Mouse (Mus musculus) ES-E14 (cell line): ENCODE measurements around the gene Trim30c. TPM values are rescaled to one million over a fixed set of nuclear protein-coding genes. Genes with fewer than 3 reads are reported as not detected.

Experiments used
- DNase-seq: peaks from one replicate; pipeline ENCODE4 v3.0.0-alpha.2; 2013; ENCODE audit warnings: low read depth, low spot score
- H3K27ac ChIP-seq: 2 replicates; pipeline ENCODE4 v1.5.1; 2012; ENCODE audit warnings: low read depth, mild to moderate bottlenecking, low read length, moderate library complexity, mixed read lengths; ENCODE audit not compliant: poor library complexity, insufficient read depth, severe bottlenecking
- H3K36me3 ChIP-seq: 2 replicates; pipeline ENCODE4 v1.6.1; 2012; ENCODE audit warnings: mild to moderate bottlenecking, low read length, moderate library complexity, mixed read lengths; ENCODE audit not compliant: control insufficient read depth, poor library complexity, insufficient read depth, severe bottlenecking
- H3K4me1 ChIP-seq, 2 experiments: fragments of 150-350 bp in 1 of 2; sonication (generic) in 1 of 2; 2 replicates each; pipeline ENCODE4 v1.6.1; 2012; ENCODE audit warnings: low read length in 2 of 2, mild to moderate bottlenecking in 1 of 2, mixed read lengths in 1 of 2; ENCODE audit not compliant: control insufficient read depth in 2 of 2, insufficient read depth in 2 of 2, poor library complexity in 1 of 2
- H3K4me3 ChIP-seq, 2 experiments: fragments of 150-350 bp in 1 of 2; sonication (generic) in 1 of 2; 2 replicates each; pipeline ENCODE4 v1.5.1; 2012; ENCODE audit warnings: low read length in 2 of 2, low read depth in 1 of 2, mild to moderate bottlenecking in 1 of 2, mixed read lengths in 1 of 2; ENCODE audit not compliant: insufficient read depth in 1 of 2, poor library complexity in 1 of 2, severe bottlenecking in 1 of 2
- H3K9ac ChIP-seq: 2 replicates; pipeline ENCODE4 v1.6.1; 2012; ENCODE audit warnings: low read depth, mild to moderate bottlenecking, low read length, mixed read lengths; ENCODE audit not compliant: poor library complexity, insufficient read depth, severe bottlenecking
- H3K9me3 ChIP-seq: fragments of 150-350 bp; sonication (generic); 2 replicates; pipeline ENCODE4 v1.6.1; 2012; ENCODE audit warnings: low read depth, mild to moderate bottlenecking, low read length; ENCODE audit not compliant: control insufficient read depth, insufficient read depth
- CHD2 ChIP-seq: IDR thresholded peaks from 2 replicates; pipeline ENCODE4 v1.6.1; 2014; ENCODE audit warnings: mild to moderate bottlenecking, low read depth, low read length, inconsistent platforms
- HCFC1 ChIP-seq: IDR thresholded peaks from 2 replicates; pipeline ENCODE4 v1.6.1; 2012; ENCODE audit warnings: low read length, inconsistent platforms, borderline replicate concordance; ENCODE audit not compliant: insufficient read depth
- MAFK ChIP-seq: IDR thresholded peaks from 2 replicates; pipeline ENCODE4 v1.6.1; 2014; ENCODE audit warnings: mild to moderate bottlenecking, low read depth, low read length, inconsistent platforms; ENCODE audit not compliant: insufficient read depth
- ZC3H11A ChIP-seq: IDR thresholded peaks from 2 replicates; pipeline ENCODE4 v1.6.1; 2012; ENCODE audit warnings: low read depth, mild to moderate bottlenecking, inconsistent platforms, low read length, borderline replicate concordance
- ZNF384 ChIP-seq: IDR thresholded peaks from 2 replicates; pipeline ENCODE4 v1.6.1; 2012; ENCODE audit warnings: low read depth, low read length, inconsistent platforms
- in situ Hi-C, 2 experiments: fragments of 600-800 bp; cut with MboI; formaldehyde crosslinking; loops; one replicate each; pipeline ENCODE4 v1.15.1; 2025; ENCODE audit warnings: low sequenced_read_pairs in 2 of 2, inconsistent platforms in 1 of 2; ENCODE audit not compliant: unreplicated experiment in 2 of 2
- total RNA-seq: library from RNA; depleted of rRNA; stranded (reverse); fragments of 300-350 nt; gene quantifications from 2 replicates; pipeline ENCODE4 v1.2.3, GENCODE M21; 2012

Trim30c gene
- total RNA-seq, 1 experiment: not detected

- TF ChIP-seq ZNF384: no peak
- no peak for TF ChIP-seq HCFC1
- no peak for TF ChIP-seq ZC3H11A
- H3K9ac ChIP-seq: no peak overlapping the region
- no peak overlapping the region for H3K4me3 ChIP-seq
- H3K36me3 ChIP-seq: no peaks in the 10 kb centered on the region
- no peak overlapping the region for H3K27ac ChIP-seq
- in situ Hi-C loops: no loop called here
- DNase-seq: no peak
- no peaks in the 10 kb centered on the region for H3K4me1 ChIP-seq
- H3K9me3 ChIP-seq: no peaks in the 10 kb centered on the region
Measured at GRCm38 (mm10) chr7:104398492-104398891, 2.1 kb downstream of the Trim30c start.

- Histone ChIP-seq H3K36me3 (no peaks in the 10 kb centered on the region), H3K9me3 (no peaks in the 10 kb centered on the region), H3K4me3 (no peak within 1 kb of the TSS), H3K4me1 (no peaks in the 10 kb centered on the region), H3K27ac (no peak within 1 kb of the TSS), H3K9ac (no peak within 1 kb of the TSS)
- TF ChIP-seq ZNF384 (no peak), MAFK (no peak), ZC3H11A (no peak), HCFC1 (no peak), CHD2 (no peak)
- DNase-seq: no peak
- in situ Hi-C loops: no loop called here
Measured at GRCm38 (mm10) chr7:104369736-104370414, 30.8 kb downstream of the Trim30c start, which contains the start of gene Trim30b. Gene Trim30b (minus strand): TSS chr7:104369884.

GRCm38 (mm10) chr7:104366339-104366738 is 34.3 kb downstream of the Trim30c start:
- in situ Hi-C loops: no loop called here
- no peak overlapping the region for H3K27ac ChIP-seq
- TF ChIP-seq MAFK: no peak
- no peak for TF ChIP-seq ZC3H11A
- no peak for TF ChIP-seq ZNF384
- TF ChIP-seq CHD2: no peak
- no peak for TF ChIP-seq HCFC1
- no peak overlapping the region for H3K9ac ChIP-seq
- no peaks in the 10 kb centered on the region for H3K4me1 ChIP-seq
- H3K4me3 ChIP-seq: no peak overlapping the region
- no peak for DNase-seq
- H3K36me3 ChIP-seq: no peaks in the 10 kb centered on the region
- no peaks in the 10 kb centered on the region for H3K9me3 ChIP-seq

GRCm38 (mm10) chr7:104353600-104353967 is 47.1 kb downstream of the Trim30c start:
- no peak for DNase-seq
- Histone ChIP-seq H3K36me3 (no peaks in the 10 kb centered on the region), H3K9me3 (no peaks in the 10 kb centered on the region), H3K4me3 (no peak overlapping the region), H3K9ac (no peak overlapping the region), H3K4me1 (peaks cover 0 to 3% of the 10 kb centered on the region in 2 experiments; a peak in 1 of 4 replicates), H3K27ac (no peak overlapping the region)
- TF ChIP-seq HCFC1 (no peak), ZNF384 (no peak)
- in situ Hi-C loops: no loop called here
